Mouse (Mus musculus) MEL (cell line): ENCODE results near the gene Uba52. TPM values are rescaled to one million over a fixed set of nuclear protein-coding genes. Genes with fewer than 3 reads are reported as not detected.

Experiments
- DNase-seq: peaks from one replicate; pipeline ENCODE4 v3.0.0; 2011; ENCODE audit warnings: low read depth, low spot score
- H3K27ac ChIP-seq: 2 replicates; pipeline ENCODE4 v1.5.1; 2012; ENCODE audit warnings: low read depth, mild to moderate bottlenecking, control low read depth, low read length, moderate library complexity; ENCODE audit not compliant: control insufficient read depth
- H3K27me3 ChIP-seq, 2 experiments: fragments of 150-350 bp in 1 of 2; sonication (generic) in 1 of 2; 2 replicates each; pipeline ENCODE4 v1.6.1; 2012; ENCODE audit warnings: low read length in 2 of 2, mild to moderate bottlenecking in 2 of 2, improper control_type of control experiment in 1 of 2, moderate library complexity in 1 of 2; ENCODE audit not compliant: insufficient read depth in 2 of 2, control insufficient read depth in 1 of 2
- H3K36me3 ChIP-seq, 2 experiments: 2 replicates each; pipeline ENCODE4 v1.6.1; 2012 to 2014; ENCODE audit warnings: low read length in 2 of 2, improper control_type of control experiment in 1 of 2, inconsistent platforms in 1 of 2, mild to moderate bottlenecking in 1 of 2; ENCODE audit not compliant: insufficient read depth in 2 of 2, control insufficient read depth in 1 of 2
- H3K4me1 ChIP-seq, 2 experiments: fragments of 150-350 bp in 1 of 2; sonication (generic) in 1 of 2; 2 replicates each; pipeline ENCODE4 v1.6.1; 2012; ENCODE audit warnings: low read length in 2 of 2, improper control_type of control experiment in 1 of 2, mild to moderate bottlenecking in 1 of 2; ENCODE audit not compliant: insufficient read depth in 2 of 2, control insufficient read depth in 1 of 2
- H3K4me3 ChIP-seq, 2 experiments: fragments of 150-350 bp in 1 of 2; sonication (generic) in 1 of 2; 2 replicates each; pipeline ENCODE4 v1.5.1; 2012; ENCODE audit warnings: low read depth in 2 of 2, low read length in 2 of 2, mild to moderate bottlenecking in 2 of 2, moderate library complexity in 2 of 2, control low read depth in 1 of 2, improper control_type of control experiment in 1 of 2; ENCODE audit not compliant: control insufficient read depth in 1 of 2, insufficient read depth in 1 of 2
- H3K79me2 ChIP-seq: 2 replicates; pipeline ENCODE4 v1.6.1; 2012; ENCODE audit warnings: mild to moderate bottlenecking, low read length, moderate library complexity; ENCODE audit not compliant: control insufficient read depth, poor library complexity, insufficient read depth
- H3K9ac ChIP-seq: 2 replicates; pipeline ENCODE4 v1.6.1; 2012; ENCODE audit warnings: low read depth, mild to moderate bottlenecking, control low read depth, low read length, moderate library complexity; ENCODE audit not compliant: control insufficient read depth, poor library complexity, severe bottlenecking
- H3K9me3 ChIP-seq: fragments of 150-350 bp; sonication (generic); replicated peaks from 2 replicates; pipeline ENCODE4 v1.6.1; 2012; ENCODE audit warnings: mild to moderate bottlenecking, low read length, improper control_type of control experiment, moderate library complexity; ENCODE audit not compliant: insufficient read depth
- BHLHE40 ChIP-seq: IDR thresholded peaks from 2 replicates; pipeline ENCODE4 v1.6.1; 2012; ENCODE audit warnings: low read depth, mild to moderate bottlenecking, inconsistent platforms, low read length, improper control_type of control experiment, borderline replicate concordance
- CHD1 ChIP-seq: IDR thresholded peaks from 2 replicates; pipeline ENCODE4 v1.6.1; 2012; ENCODE audit warnings: low read depth, mild to moderate bottlenecking, inconsistent platforms, low read length, improper control_type of control experiment
- CTCF ChIP-seq, 3 experiments: IDR thresholded peaks in 2 of 3; conservative IDR thresholded peaks in 1 of 3; 2 replicates each; pipeline ENCODE4 v1.5.1; 2011 to 2012; ENCODE audit warnings: low read length in 3 of 3, low read depth in 2 of 3, mild to moderate bottlenecking in 2 of 3, improper control_type of control experiment in 1 of 3, inconsistent platforms in 1 of 3, mixed read lengths in 1 of 3, moderate library complexity in 1 of 3; ENCODE audit not compliant: control insufficient read depth in 1 of 3, insufficient read depth in 1 of 3, poor library complexity in 1 of 3, severe bottlenecking in 1 of 3
- E2F4 ChIP-seq: IDR thresholded peaks from 2 replicates; pipeline ENCODE4 v1.6.1; 2011; ENCODE audit warnings: low read depth, low read length, improper control_type of control experiment, borderline replicate concordance
- ELF1 ChIP-seq: IDR thresholded peaks from 2 replicates; pipeline ENCODE4 v1.6.1; 2014; ENCODE audit warnings: low read depth, mild to moderate bottlenecking, inconsistent platforms, low read length, improper control_type of control experiment, moderate library complexity
- EP300 ChIP-seq, 2 experiments: IDR thresholded peaks; 2 replicates each; pipeline ENCODE4 v1.6.1; 2011; ENCODE audit warnings: improper control_type of control experiment in 2 of 2, low read length in 2 of 2, low read depth in 1 of 2, mild to moderate bottlenecking in 1 of 2
- ETS1 ChIP-seq: IDR thresholded peaks from 2 replicates; pipeline ENCODE4 v1.6.1; 2012; ENCODE audit warnings: low read depth, mild to moderate bottlenecking, inconsistent platforms, low read length, improper control_type of control experiment, moderate library complexity
- GABPA ChIP-seq: IDR thresholded peaks from 2 replicates; pipeline ENCODE4 v1.6.1; 2012; ENCODE audit warnings: low read depth, mild to moderate bottlenecking, inconsistent platforms, low read length, improper control_type of control experiment, moderate library complexity
- GATA1 ChIP-seq: IDR thresholded peaks from 2 replicates; pipeline ENCODE4 v1.6.1; 2011; ENCODE audit warnings: low read depth, low read length, improper control_type of control experiment
- KAT2A ChIP-seq: conservative IDR thresholded peaks from 2 replicates; pipeline ENCODE4 v1.6.1; 2012; ENCODE audit warnings: low read depth, low read length, improper control_type of control experiment, inconsistent platforms
- MAFK ChIP-seq: IDR thresholded peaks from 2 replicates; pipeline ENCODE4 v1.6.1; 2011; ENCODE audit warnings: low read depth, mild to moderate bottlenecking, low read length, improper control_type of control experiment, borderline replicate concordance
- MAX ChIP-seq: IDR thresholded peaks from 2 replicates; pipeline ENCODE4 v1.6.1; 2011; ENCODE audit warnings: low read length, improper control_type of control experiment
- MEF2A ChIP-seq: IDR thresholded peaks from 2 replicates; pipeline ENCODE4 v1.6.1; 2014; ENCODE audit warnings: low read depth, mild to moderate bottlenecking, inconsistent platforms, low read length, improper control_type of control experiment; ENCODE audit not compliant: poor library complexity, insufficient replicate concordance, severe bottlenecking; ENCODE audit errors: extremely low read depth
- MXI1 ChIP-seq: IDR thresholded peaks from 2 replicates; pipeline ENCODE4 v1.6.1; 2011; ENCODE audit warnings: mild to moderate bottlenecking, low read depth, low read length, improper control_type of control experiment
- MYB ChIP-seq: IDR thresholded peaks from 2 replicates; pipeline ENCODE4 v1.6.1; 2011; ENCODE audit warnings: mild to moderate bottlenecking, low read depth, low read length, improper control_type of control experiment
- MYC ChIP-seq: IDR thresholded peaks from 2 replicates; pipeline ENCODE4 v1.6.1; 2011; ENCODE audit warnings: low read depth, mild to moderate bottlenecking, low read length, improper control_type of control experiment, moderate library complexity
- NELFE ChIP-seq: IDR thresholded peaks from 2 replicates; pipeline ENCODE4 v1.6.1; 2011; ENCODE audit warnings: low read depth, low read length, improper control_type of control experiment
- NRF1 ChIP-seq: IDR thresholded peaks from 2 replicates; pipeline ENCODE4 v1.6.1; 2014; ENCODE audit warnings: low read depth, mild to moderate bottlenecking, inconsistent platforms, low read length, improper control_type of control experiment, moderate library complexity; ENCODE audit not compliant: poor library complexity, insufficient read depth, severe bottlenecking
- POLR2A ChIP-seq, 2 experiments: IDR thresholded peaks; 2 replicates each; pipeline ENCODE4 v1.6.1; 2011 to 2012; ENCODE audit warnings: low read length in 2 of 2, mild to moderate bottlenecking in 2 of 2, control low read depth in 1 of 2, improper control_type of control experiment in 1 of 2, low read depth in 1 of 2, moderate library complexity in 1 of 2; ENCODE audit not compliant: control insufficient read depth in 1 of 2, insufficient read depth in 1 of 2, poor library complexity in 1 of 2
- POLR2AphosphoS2 ChIP-seq: IDR thresholded peaks from 2 replicates; pipeline ENCODE4 v1.6.1; 2011; ENCODE audit warnings: low read length, improper control_type of control experiment
- POLR2AphosphoS5 ChIP-seq: IDR thresholded peaks from 2 replicates; pipeline ENCODE4 v1.6.1; 2012; ENCODE audit warnings: low read depth, borderline replicate concordance, mild to moderate bottlenecking, inconsistent platforms, low read length, moderate library complexity, mixed read lengths
- RAD21 ChIP-seq: IDR thresholded peaks from 2 replicates; pipeline ENCODE4 v1.6.1; 2011; ENCODE audit warnings: mild to moderate bottlenecking, low read depth, low read length, improper control_type of control experiment
- RCOR1 ChIP-seq: IDR thresholded peaks from 2 replicates; pipeline ENCODE4 v1.6.1; 2012; ENCODE audit warnings: low read depth, mild to moderate bottlenecking, inconsistent platforms, low read length, improper control_type of control experiment
- SIN3A ChIP-seq: IDR thresholded peaks from 2 replicates; pipeline ENCODE4 v1.6.1; 2012; ENCODE audit warnings: low read length, improper control_type of control experiment, inconsistent platforms
- SMC3 ChIP-seq: IDR thresholded peaks from 2 replicates; pipeline ENCODE4 v1.6.1; 2011; ENCODE audit warnings: low read depth, low read length, improper control_type of control experiment
- TAL1 ChIP-seq: IDR thresholded peaks from 2 replicates; pipeline ENCODE4 v1.6.1; 2012; ENCODE audit warnings: mild to moderate bottlenecking, inconsistent platforms, low read length, moderate library complexity, mixed read lengths
- TBP ChIP-seq: IDR thresholded peaks from 2 replicates; pipeline ENCODE4 v1.8.0; 2011; ENCODE audit warnings: low read depth, low read length, improper control_type of control experiment
- TCF12 ChIP-seq: IDR thresholded peaks from 2 replicates; pipeline ENCODE4 v1.6.1; 2014; ENCODE audit warnings: low read depth, mild to moderate bottlenecking, inconsistent platforms, low read length, improper control_type of control experiment, moderate library complexity
- UBTF ChIP-seq: IDR thresholded peaks from 2 replicates; pipeline ENCODE4 v1.6.1; 2012; ENCODE audit warnings: low read depth, mild to moderate bottlenecking, inconsistent platforms, low read length, improper control_type of control experiment, moderate library complexity, borderline replicate concordance; ENCODE audit not compliant: insufficient read depth
- USF1 ChIP-seq: IDR thresholded peaks from 2 replicates; pipeline ENCODE4 v1.6.1; 2014; ENCODE audit warnings: low read depth, mild to moderate bottlenecking, inconsistent platforms, low read length, improper control_type of control experiment, moderate library complexity
- USF2 ChIP-seq, 2 experiments: IDR thresholded peaks; 2 replicates each; pipeline ENCODE4 v1.6.1; 2011 to 2012; ENCODE audit warnings: improper control_type of control experiment in 2 of 2, low read length in 2 of 2, borderline replicate concordance in 1 of 2, inconsistent platforms in 1 of 2, low read depth in 1 of 2, mild to moderate bottlenecking in 1 of 2; ENCODE audit not compliant: insufficient read depth in 1 of 2
- ZC3H11A ChIP-seq: IDR thresholded peaks from 2 replicates; pipeline ENCODE4 v1.6.1; 2012; ENCODE audit warnings: low read depth, mild to moderate bottlenecking, inconsistent platforms, low read length, improper control_type of control experiment
- ZKSCAN1 ChIP-seq: IDR thresholded peaks from 2 replicates; pipeline ENCODE4 v1.6.1; 2012; ENCODE audit warnings: low read depth, mild to moderate bottlenecking, inconsistent platforms, low read length, improper control_type of control experiment, moderate library complexity
- ZMIZ1 ChIP-seq: IDR thresholded peaks from 2 replicates; pipeline ENCODE4 v1.6.1; 2012; ENCODE audit warnings: low read depth, mild to moderate bottlenecking, inconsistent platforms, low read length, improper control_type of control experiment, moderate library complexity
- ZNF384 ChIP-seq: IDR thresholded peaks from 2 replicates; pipeline ENCODE4 v1.6.1; 2012; ENCODE audit warnings: low read depth, mild to moderate bottlenecking, inconsistent platforms, low read length, improper control_type of control experiment
- polyA plus RNA-seq, 2 experiments: library from polyadenylated mRNA; stranded (reverse) in 1 of 2; unstranded in 1 of 2; fragments of >175 nt in 1 of 2; fragments of >200 nt in 1 of 2; gene quantifications; 2 replicates each; pipeline versions ENCODE4 v1.2.1 to v1.2.4; 2012; ENCODE audit warnings: low replicate concordance in 2 of 2, low read depth in 1 of 2; ENCODE audit not compliant: insufficient read length in 2 of 2, insufficient read depth in 1 of 2, missing spikeins in 1 of 2
- total RNA-seq: library from RNA; depleted of rRNA; stranded (reverse); fragments of 300-350 nt; gene quantifications from 2 replicates; pipeline ENCODE4 v1.2.3, GENCODE M21; 2012

Uba52 gene
- total and polyA plus RNA-seq, 3 experiments: 2,814 to 3,633 TPM; not detected in 1

- Histone ChIP-seq H3K9me3 (no peaks in the 10 kb centered on the region), H3K27ac (peak overlapping the region; percentile 94), H3K4me3 (peak overlapping the region; percentile 68 to 84), H3K4me1 (peaks cover 0 to 16% of the 10 kb centered on the region in 2 experiments; a peak in 3 of 4 replicates), H3K36me3 (peaks cover 0 to 15% of the 10 kb centered on the region in 2 experiments; a peak in 2 of 4 replicates), H3K27me3 (no peaks in the 10 kb centered on the region), H3K79me2 (peaks cover 18% of the 10 kb centered on the region), H3K9ac (peak overlapping the region; percentile 97)
- peak; percentile 99 for DNase-seq
- TF ChIP-seq CTCF (IDR thresholded peaks at IDR 0.05 in 2 of 3, conservative IDR thresholded peaks at IDR 0.05 in 1 of 3; ENCODE audit: control insufficient read depth in 1 of 3, insufficient read depth in 1 of 3, low read depth in 2 of 3, low read length in 3 of 3, poor library complexity in 1 of 3, severe bottlenecking in 1 of 3) (peak in 2 of 3 experiments; percentile 45 to 54; a peak in 4 of 6 replicates), RCOR1 (no peak), RAD21 (no peak), KAT2A (peak; percentile 72; the same call in 1 of the 2 replicates), UBTF (no peak), ZC3H11A (no peak), MAX (peak; percentile 76), GATA1 (no peak), EP300 (IDR thresholded peaks at IDR 0.05; ENCODE audit: low read depth in 1 of 2, low read length in 2 of 2) (peak in 1 of 2 experiments; percentile 54; a peak in 1 of 4 replicates), USF2 (IDR thresholded peaks at IDR 0.05; ENCODE audit: borderline replicate concordance in 1 of 2, insufficient read depth in 1 of 2, low read depth in 1 of 2, low read length in 2 of 2) (no peak), E2F4 (peak; percentile 66), USF1 (peak; percentile 38; the same call in 1 of the 2 replicates), SIN3A (peak; percentile 99), ZKSCAN1 (no peak), GABPA (no peak), TCF12 (peak; percentile 78), CHD1 (0 out of 2 replicates have a peak, but pooled peaks have one; percentile 30), ZMIZ1 (peak; percentile 66), MYC (peak; percentile 82), TBP (peak; percentile 76; the same call in 1 of the 2 replicates), POLR2A (IDR thresholded peaks at IDR 0.05; ENCODE audit: control insufficient read depth in 1 of 2, insufficient read depth in 1 of 2, low read depth in 1 of 2, low read length in 2 of 2, poor library complexity in 1 of 2) (peak; percentile 61 to 88; a peak in 3 of 4 replicates), SMC3 (no peak), NELFE (peak; percentile 91), BHLHE40 (peak; percentile 77), MAFK (no peak), ELF1 (peak; percentile 98), MYB (no peak), MEF2A (no peak), ZNF384 (no peak), POLR2AphosphoS5 (no peak), MXI1 (peak; percentile 93), NRF1 (peak; percentile 82), ETS1 (peak; percentile 61), POLR2AphosphoS2 (peak; percentile 87), TAL1 (no peak)
Observed at GRCm38 (mm10) chr8:70522592-70523403, 12.2 kb upstream of the Uba52 start.
